Mouse (Mus musculus) CH12.LX (cell line): ENCODE measurements around the gene Eif4h. TPM values are rescaled to one million over a fixed set of nuclear protein-coding genes. Genes with fewer than 3 reads are reported as not detected.
A peak's percentile ranks its signal among the peaks of the same experiment; 100 is the strongest.

Experiments used
- DNase-seq: peaks from one replicate; pipeline ENCODE4 v3.0.0-alpha.2; 2013; ENCODE audit errors: extremely low read depth
- H3K27ac ChIP-seq: 2 replicates; pipeline ENCODE4 v1.5.1; 2012; ENCODE audit warnings: low read depth, mild to moderate bottlenecking, control low read depth, moderate library complexity; ENCODE audit not compliant: insufficient read depth
- H3K27me3 ChIP-seq: replicated peaks from 2 replicates; pipeline ENCODE3; 2012; ENCODE audit warnings: inconsistent platforms
- H3K36me3 ChIP-seq, 2 experiments: replicated peaks in 1 of 2; 2 replicates each; pipeline versions ENCODE3 to v1.6.1; 2012; ENCODE audit warnings: inconsistent platforms in 1 of 2, low read length in 1 of 2, mild to moderate bottlenecking in 1 of 2, mixed read lengths in 1 of 2, moderate library complexity in 1 of 2; ENCODE audit not compliant: control insufficient read depth in 1 of 2, insufficient read depth in 1 of 2
- H3K4me1 ChIP-seq, 2 experiments: 2 replicates each; pipeline ENCODE4 v1.6.1; 2012; ENCODE audit warnings: inconsistent platforms in 1 of 2, moderate library complexity in 1 of 2; ENCODE audit not compliant: insufficient read depth in 2 of 2, control insufficient read depth in 1 of 2
- H3K4me2 ChIP-seq: 2 replicates; pipeline ENCODE4 v1.6.1; 2012; ENCODE audit warnings: low read depth, mild to moderate bottlenecking, control low read depth; ENCODE audit not compliant: poor library complexity, insufficient read depth, severe bottlenecking
- H3K4me3 ChIP-seq, 3 experiments: fragments of 150-350 bp in 1 of 3; sonication (generic) in 1 of 3; replicated peaks in 1 of 3; 2 replicates each; pipeline versions ENCODE3 to v1.5.1; 2011 to 2012; ENCODE audit warnings: low read depth in 2 of 3, low read length in 2 of 3, mild to moderate bottlenecking in 2 of 3, moderate library complexity in 2 of 3, control low read depth in 1 of 3, improper control_type of control experiment in 1 of 3, inconsistent platforms in 1 of 3, mixed read lengths in 1 of 3; ENCODE audit not compliant: poor library complexity in 1 of 3
- H3K79me2 ChIP-seq: replicated peaks from 2 replicates; pipeline ENCODE4 v1.6.1; 2012; ENCODE audit warnings: mild to moderate bottlenecking, moderate library complexity; ENCODE audit not compliant: control insufficient read depth, poor library complexity, insufficient read depth, severe bottlenecking; ENCODE audit errors: extremely low read depth
- H3K9ac ChIP-seq: 2 replicates; pipeline ENCODE4 v1.6.1; 2012; ENCODE audit warnings: low read depth, mild to moderate bottlenecking, control low read depth, moderate library complexity; ENCODE audit not compliant: insufficient read depth
- H3K9me3 ChIP-seq: replicated peaks from 2 replicates; pipeline ENCODE3; 2012; ENCODE audit warnings: low read length, inconsistent platforms, mixed read lengths
- BHLHE40 ChIP-seq: IDR thresholded peaks from 2 replicates; pipeline ENCODE4 v1.6.1; 2011; ENCODE audit warnings: mild to moderate bottlenecking, low read depth, low read length, improper control_type of control experiment
- CHD2 ChIP-seq: IDR thresholded peaks from 2 replicates; pipeline ENCODE4 v1.6.1; 2011; ENCODE audit warnings: low read length, improper control_type of control experiment
- CTCF ChIP-seq, 2 experiments: IDR thresholded peaks in 1 of 2; conservative IDR thresholded peaks in 1 of 2; 2 replicates each; pipeline ENCODE4 v1.5.1; 2011 to 2012; ENCODE audit warnings: low read depth in 2 of 2, low read length in 2 of 2, improper control_type of control experiment in 1 of 2, inconsistent platforms in 1 of 2, mild to moderate bottlenecking in 1 of 2, moderate library complexity in 1 of 2
- ELF1 ChIP-seq: IDR thresholded peaks from 2 replicates; pipeline ENCODE4 v1.6.1; 2014; ENCODE audit warnings: low read depth, mild to moderate bottlenecking, inconsistent platforms, low read length, improper control_type of control experiment
- ETS1 ChIP-seq: conservative IDR thresholded peaks from 2 replicates; pipeline ENCODE4 v1.6.1; 2012; ENCODE audit warnings: low read depth, mild to moderate bottlenecking, inconsistent platforms, low read length, improper control_type of control experiment, moderate library complexity
- GABPA ChIP-seq: IDR thresholded peaks from 2 replicates; pipeline ENCODE4 v1.6.1; 2012; ENCODE audit warnings: low read depth, low read length, improper control_type of control experiment, inconsistent platforms; ENCODE audit not compliant: insufficient replicate concordance
- HCFC1 ChIP-seq: IDR thresholded peaks from 2 replicates; pipeline ENCODE4 v1.6.1; 2012; ENCODE audit warnings: low read depth, mild to moderate bottlenecking, inconsistent platforms, low read length, improper control_type of control experiment
- IRF4 ChIP-seq: IDR thresholded peaks from 2 replicates; pipeline ENCODE4 v1.6.1; 2014; ENCODE audit warnings: low read depth, mild to moderate bottlenecking, inconsistent platforms, low read length, improper control_type of control experiment
- JUN ChIP-seq: IDR thresholded peaks from 2 replicates; pipeline ENCODE4 v1.6.1; 2011; ENCODE audit warnings: low read depth, mild to moderate bottlenecking, low read length, improper control_type of control experiment, moderate library complexity; ENCODE audit not compliant: insufficient read depth
- JUND ChIP-seq: conservative IDR thresholded peaks from 2 replicates; pipeline ENCODE4 v1.6.1; 2011; ENCODE audit warnings: low read depth, low read length, improper control_type of control experiment
- MAZ ChIP-seq: IDR thresholded peaks from 2 replicates; pipeline ENCODE4 v1.6.1; 2012; ENCODE audit warnings: low read depth, mild to moderate bottlenecking, inconsistent platforms, low read length, improper control_type of control experiment, moderate library complexity
- MEF2A ChIP-seq: IDR thresholded peaks from 2 replicates; pipeline ENCODE4 v1.6.1; 2014; ENCODE audit warnings: low read depth, mild to moderate bottlenecking, inconsistent platforms, low read length, improper control_type of control experiment, borderline replicate concordance
- MYC ChIP-seq: IDR thresholded peaks from 2 replicates; pipeline ENCODE4 v1.6.1; 2011; ENCODE audit warnings: low read depth, mild to moderate bottlenecking, improper control_type of control experiment, low read length
- NRF1 ChIP-seq: IDR thresholded peaks from 2 replicates; pipeline ENCODE4 v1.6.1; 2014; ENCODE audit warnings: low read depth, mild to moderate bottlenecking, inconsistent platforms, low read length, improper control_type of control experiment, moderate library complexity
- POLR2A ChIP-seq: IDR thresholded peaks from 2 replicates; pipeline ENCODE4 v1.6.1; 2011; ENCODE audit warnings: low read depth, mild to moderate bottlenecking, improper control_type of control experiment, low read length
- POLR2AphosphoS2 ChIP-seq: IDR thresholded peaks from 2 replicates; pipeline ENCODE4 v1.6.1; 2011; ENCODE audit warnings: low read depth, low read length, improper control_type of control experiment
- RAD21 ChIP-seq: IDR thresholded peaks from 2 replicates; pipeline ENCODE4 v1.6.1; 2011; ENCODE audit warnings: low read depth, mild to moderate bottlenecking, low read length, improper control_type of control experiment, moderate library complexity
- RCOR1 ChIP-seq: conservative IDR thresholded peaks from 2 replicates; pipeline ENCODE4 v1.6.1; 2012; ENCODE audit warnings: low read depth, mild to moderate bottlenecking, inconsistent platforms, low read length, improper control_type of control experiment
- SMC3 ChIP-seq: IDR thresholded peaks from 2 replicates; pipeline ENCODE4 v1.6.1; 2011; ENCODE audit warnings: low read depth, low read length, improper control_type of control experiment
- UBTF ChIP-seq: IDR thresholded peaks from 2 replicates; pipeline ENCODE4 v1.6.1; 2012; ENCODE audit warnings: low read depth, mild to moderate bottlenecking, inconsistent platforms, low read length, improper control_type of control experiment, moderate library complexity
- USF2 ChIP-seq: conservative IDR thresholded peaks from 2 replicates; pipeline ENCODE4 v1.6.1; 2011; ENCODE audit warnings: low read depth, low read length, improper control_type of control experiment
- ZC3H11A ChIP-seq: IDR thresholded peaks from 2 replicates; pipeline ENCODE4 v1.6.1; 2012; ENCODE audit warnings: low read depth, mild to moderate bottlenecking, inconsistent platforms, low read length, improper control_type of control experiment
- ZMIZ1 ChIP-seq: IDR thresholded peaks from 2 replicates; pipeline ENCODE4 v1.6.1; 2012; ENCODE audit warnings: low read depth, mild to moderate bottlenecking, inconsistent platforms, low read length, improper control_type of control experiment
- ZNF384 ChIP-seq: IDR thresholded peaks from 2 replicates; pipeline ENCODE4 v1.6.1; 2012; ENCODE audit warnings: low read depth, low read length, improper control_type of control experiment, inconsistent platforms
- dilution Hi-C: fragments of 300-500 bp; cut with MboI; formaldehyde crosslinking; loops from 2 replicates; pipeline ENCODE4 v1.14.3; 2020; ENCODE audit warnings: low sequenced_read_pairs; ENCODE audit not compliant: extremely low pct_unique_long_range_greater_than_20kb, extremely low pct_ligation_motif_present
- in situ Hi-C: fragments of 300-500 bp; cut with MboI; formaldehyde crosslinking; loops from 3 replicates; pipeline ENCODE4 v1.14.3; 2019; ENCODE audit warnings: low sequenced_read_pairs, low pct_ligation_motif_present, low pct_unique_long_range_greater_than_20kb, mixed read lengths
- polyA plus RNA-seq: library from polyadenylated mRNA; unstranded; fragments of >175 nt; gene quantifications from 2 replicates; pipeline ENCODE4 v1.2.1, GENCODE M21; 2012; ENCODE audit warnings: low read depth; ENCODE audit not compliant: insufficient read length
- total RNA-seq, 2 experiments: library from RNA; depleted of rRNA; stranded (reverse); fragments of 300-350 nt in 1 of 2; fragments of >200 nt in 1 of 2; gene quantifications; 2 replicates each; pipeline ENCODE4 v1.2.3; 2012 to 2014

The Eif4h gene
- total and polyA plus RNA-seq, 3 experiments, result 391 to 470 (median 408) TPM

DNA sequence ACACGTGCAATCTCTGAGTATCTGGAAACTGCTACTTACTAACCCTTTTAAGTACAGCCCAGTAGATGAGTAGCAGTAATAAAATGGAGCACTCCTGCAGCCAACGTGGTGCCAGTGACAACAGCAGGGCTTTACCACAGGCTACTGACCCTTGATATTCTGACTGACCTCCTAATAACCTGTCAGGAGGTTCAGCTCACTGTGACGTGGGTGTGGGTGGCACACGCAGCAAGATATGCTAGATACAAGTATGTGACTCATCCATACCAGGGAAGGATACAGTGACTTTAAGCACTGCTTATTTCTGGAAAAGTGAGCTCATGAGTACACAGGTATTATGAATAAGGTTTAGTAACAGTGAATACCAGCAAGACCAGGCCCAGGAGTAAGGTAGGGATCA is 9.8 kb downstream of the Eif4h start:
- TF ChIP-seq ELF1, result no peak
- TF ChIP-seq HCFC1, result no peak
- TF ChIP-seq GABPA, result no peak
- TF ChIP-seq POLR2AphosphoS2, result no peak
- no peak for TF ChIP-seq RAD21
- TF ChIP-seq MEF2A, result no peak
- no peak for TF ChIP-seq IRF4
- TF ChIP-seq CTCF (conservative IDR thresholded peaks at IDR 0.05 in 1 of 2, IDR thresholded peaks at IDR 0.05 in 1 of 2; ENCODE audit: low read depth in 2 of 2, low read length in 2 of 2), result no peak
- TF ChIP-seq MAZ, result no peak
- TF ChIP-seq UBTF, result no peak
- no peak for TF ChIP-seq NRF1
- no peak for TF ChIP-seq USF2
- no peak for TF ChIP-seq CHD2
- no peak for TF ChIP-seq RCOR1
- TF ChIP-seq ETS1, result no peak
- TF ChIP-seq BHLHE40, result no peak
- TF ChIP-seq ZNF384, result no peak
- no peak for TF ChIP-seq JUND
- TF ChIP-seq, all 38 proteins: peak for 0
- no peak overlapping the region for H3K4me3 ChIP-seq
- in situ Hi-C loops (no loop called here), dilution Hi-C loops (no loop called here)
- H3K9me3 ChIP-seq, result no peaks in the 10 kb centered on the region
- no peak overlapping the region for H3K9ac ChIP-seq
- DNase-seq, result no peak
- no peak overlapping the region for H3K4me2 ChIP-seq
- no peaks in the 10 kb centered on the region for H3K27me3 ChIP-seq
- no peak overlapping the region for H3K27ac ChIP-seq
- H3K4me1 ChIP-seq, result peaks cover 0 to 10% of the 10 kb centered on the region in 2 experiments; a peak in 1 of 4 replicates
- H3K36me3 ChIP-seq, result peaks cover 69 to 94% of the 10 kb centered on the region in 2 experiments
- H3K79me2 ChIP-seq, result peaks cover 83% of the 10 kb centered on the region

DNA sequence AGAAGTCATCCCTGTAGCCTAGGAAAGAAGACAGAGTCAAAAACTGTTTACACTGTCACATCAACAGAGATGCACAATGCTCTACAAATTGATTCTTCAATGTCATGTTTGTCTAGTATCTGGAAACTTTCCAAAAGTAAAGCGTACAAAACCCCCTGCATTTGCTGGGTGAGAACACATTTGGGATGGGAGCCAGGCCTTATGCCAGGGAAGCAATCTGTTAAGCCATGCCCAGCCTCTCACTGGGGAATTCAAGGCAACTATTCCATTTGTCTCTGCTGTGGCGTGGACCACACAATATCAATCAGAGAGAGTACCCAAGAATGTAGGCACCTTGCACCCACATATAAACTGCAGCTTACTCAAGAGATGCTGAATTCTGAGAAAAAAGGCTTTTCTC is 17.2 kb downstream of the Eif4h start:
- H3K4me2 ChIP-seq, result no peak overlapping the region
- peaks cover 9% of the 10 kb centered on the region for H3K79me2 ChIP-seq
- no peaks in the 10 kb centered on the region for H3K27me3 ChIP-seq
- H3K4me3 ChIP-seq, result no peak overlapping the region
- H3K36me3 ChIP-seq, result peaks cover 90 to 99% of the 10 kb centered on the region in 2 experiments
- no peak overlapping the region for H3K27ac ChIP-seq
- dilution Hi-C loops (no loop called here), in situ Hi-C loops (loop anchor here (25.0 kb wide), 1 partner anchor 260 kb away; no protein-coding TSS in a partner anchor)
- no peak for DNase-seq
- H3K9ac ChIP-seq, result no peak overlapping the region
- no peak for TF ChIP-seq USF2
- TF ChIP-seq CTCF (conservative IDR thresholded peaks at IDR 0.05 in 1 of 2, IDR thresholded peaks at IDR 0.05 in 1 of 2; ENCODE audit: low read depth in 2 of 2, low read length in 2 of 2), result no peak
- no peak for TF ChIP-seq ETS1
- TF ChIP-seq POLR2AphosphoS2, result 0 out of 2 replicates have a peak, but pooled peaks have one; percentile 22
- TF ChIP-seq SMC3, result no peak
- TF ChIP-seq POLR2A, result no peak
- TF ChIP-seq RCOR1, result no peak
- TF ChIP-seq GABPA, result no peak
- peak; percentile 15; the same call in 1 of the 2 replicates for TF ChIP-seq ZMIZ1
- no peak for TF ChIP-seq JUN
- TF ChIP-seq IRF4, result no peak
- TF ChIP-seq NRF1, result no peak
- TF ChIP-seq MYC, result no peak
- TF ChIP-seq ZC3H11A, result no peak
- H3K9me3 ChIP-seq, result no peaks in the 10 kb centered on the region
- H3K4me1 ChIP-seq, result peaks cover 0 to 2% of the 10 kb centered on the region in 2 experiments; a peak in 2 of 4 replicates
